Mouse (Mus musculus) ovary, postnatal 36 days (tissue): ENCODE data around the gene Ccdc169.

Experiments
- DNase-seq: peaks from one replicate; pipeline ENCODE4 v3.0.0; 2022; ENCODE audit warnings: low spot score, mixed read lengths

Ccdc169 gene

DNA sequence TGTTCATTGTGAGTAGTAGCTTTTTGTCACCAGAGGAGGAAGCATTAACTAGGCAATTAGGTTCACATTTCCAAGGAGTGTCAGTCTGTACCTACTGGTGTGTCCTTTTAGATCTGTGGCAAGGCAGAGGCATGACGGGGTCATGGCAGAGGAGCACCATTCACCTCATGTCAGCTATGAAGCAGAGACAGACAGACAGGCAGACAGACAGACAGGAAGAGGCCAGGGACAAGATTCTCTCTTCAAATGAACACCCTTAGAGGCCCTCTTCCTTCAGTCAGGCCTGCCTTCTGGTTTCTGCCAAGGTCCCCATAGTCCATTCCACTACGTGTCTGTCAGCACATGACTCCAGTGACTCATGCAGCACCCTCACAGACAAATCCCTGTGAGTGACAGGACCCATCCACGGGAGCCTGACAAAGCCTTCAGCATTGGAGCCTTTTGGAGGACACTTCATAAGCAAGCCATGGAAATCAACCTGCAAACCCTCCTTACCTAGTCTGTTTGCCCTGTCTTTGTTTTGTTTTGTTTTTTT is 14.7 kb upstream of the Ccdc169 start:
- DNase-seq: no peak

DNA sequence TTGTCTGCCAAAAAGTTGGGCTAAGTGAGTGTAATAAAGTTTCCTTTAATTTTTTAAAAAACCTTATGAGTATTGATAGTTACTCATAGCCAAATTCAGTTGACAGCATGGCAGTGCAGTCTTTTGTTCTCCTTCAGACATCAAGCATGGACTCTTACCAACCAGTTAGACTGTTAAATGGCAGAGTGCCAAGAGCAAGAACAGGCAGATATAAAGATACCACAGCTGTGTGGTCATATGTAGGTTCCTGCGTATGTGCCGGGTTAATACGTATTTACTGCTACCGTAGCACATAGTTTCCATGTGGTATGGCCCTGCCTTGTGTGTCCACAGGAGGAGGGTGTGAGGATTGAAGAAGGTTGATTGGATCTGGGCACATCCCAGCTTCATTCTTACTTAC is 14.1 kb upstream of the Ccdc169 start:
- no peak for DNase-seq

DNA sequence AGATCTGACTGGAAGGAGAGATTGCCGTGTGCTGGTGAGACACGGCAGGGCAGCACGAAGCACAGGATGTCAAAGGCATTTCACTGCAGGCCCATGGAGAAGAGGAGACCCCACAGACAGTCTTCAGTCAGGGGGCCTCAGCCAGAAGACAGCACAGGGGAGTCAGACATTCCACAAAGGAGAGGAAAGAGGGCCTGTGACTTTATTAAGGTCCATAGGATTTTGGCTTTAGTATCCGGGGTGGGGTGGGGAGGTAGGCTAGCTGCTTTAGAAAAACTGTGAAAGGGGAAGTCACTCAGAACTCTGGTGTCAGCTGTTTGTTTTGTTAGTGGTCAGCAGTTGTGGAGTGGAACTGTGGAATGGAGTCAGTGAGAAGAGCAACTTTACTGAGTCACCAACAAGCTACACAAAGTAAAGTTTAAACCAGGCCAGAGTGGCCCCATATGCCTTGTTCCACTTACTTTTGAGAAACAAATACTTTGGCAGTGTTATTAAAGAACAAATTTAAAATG is 7.9 kb upstream of the Ccdc169 start:
- no peak for DNase-seq

DNA sequence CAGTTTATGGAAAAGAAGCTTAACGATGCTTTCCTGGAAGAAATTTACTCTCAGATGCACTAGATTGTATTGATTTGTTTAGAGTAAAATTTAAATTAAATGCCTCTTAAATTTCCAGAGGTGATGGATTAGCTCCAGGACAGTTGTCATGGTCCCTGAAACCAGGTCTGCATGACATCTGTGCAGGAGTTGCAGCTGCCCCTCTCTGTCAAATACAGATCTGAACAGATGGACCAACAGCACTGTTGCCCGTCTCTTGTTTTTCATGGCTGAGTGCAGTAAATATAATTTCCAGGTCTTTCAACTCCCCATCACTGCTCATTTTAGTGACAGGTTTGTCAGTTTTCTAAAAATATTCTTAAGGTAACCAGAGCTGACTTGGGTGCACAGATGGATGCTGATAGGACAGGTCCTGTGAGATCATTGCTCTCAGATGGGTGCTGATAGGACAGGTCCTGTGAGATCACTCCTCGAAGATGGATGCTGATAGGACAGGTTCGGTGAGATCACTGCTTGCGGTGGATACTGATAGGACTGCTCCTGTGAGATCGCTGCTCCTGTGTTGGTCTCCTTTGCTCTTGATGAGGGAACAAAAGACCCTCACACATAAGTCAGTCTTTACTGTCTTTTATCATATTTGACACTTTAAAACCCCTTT is 5.4 kb upstream of the Ccdc169 start:
- DNase-seq: no peak

DNA sequence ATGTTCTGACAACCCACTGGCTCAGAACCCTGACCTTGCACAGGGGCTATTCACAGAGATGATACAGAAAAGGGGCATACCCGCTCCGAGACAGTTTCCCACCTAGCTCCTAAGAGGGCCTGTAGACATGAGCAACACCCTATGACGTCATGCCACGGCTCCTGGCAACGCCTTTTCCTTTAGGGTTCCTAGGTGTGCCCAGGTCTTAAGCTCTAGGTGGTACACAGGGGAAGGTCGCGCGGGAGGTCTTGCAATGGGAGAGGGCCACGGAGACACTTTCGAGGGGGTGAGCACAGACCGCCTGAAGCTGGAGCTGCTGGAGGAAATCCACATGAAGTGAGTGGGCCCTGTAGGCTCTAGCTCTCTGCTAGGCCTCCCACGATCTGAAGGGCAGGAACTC is 2.7 kb downstream of the Ccdc169 start:
- DNase-seq: no peak

DNA sequence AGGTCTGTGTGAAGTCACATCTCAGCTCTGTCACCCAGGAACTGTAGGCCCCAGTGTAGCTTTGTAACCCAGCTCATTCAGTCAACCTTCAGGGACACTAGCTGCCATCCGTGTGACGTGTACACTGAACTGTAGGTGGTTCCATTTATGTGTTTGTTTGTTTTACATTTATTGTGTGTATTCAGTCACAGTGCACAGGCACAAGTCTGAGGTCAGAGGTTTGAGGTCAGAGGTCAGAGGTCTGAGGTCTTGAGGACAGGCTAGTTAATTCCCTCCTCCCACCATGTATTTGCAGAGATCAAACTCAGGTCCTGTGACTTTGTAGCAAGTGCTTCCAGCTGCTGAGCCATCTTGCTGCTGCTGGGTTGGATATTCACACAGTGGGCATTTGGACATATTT is 4.3 kb downstream of the Ccdc169 start:
- no peak for DNase-seq

DNA sequence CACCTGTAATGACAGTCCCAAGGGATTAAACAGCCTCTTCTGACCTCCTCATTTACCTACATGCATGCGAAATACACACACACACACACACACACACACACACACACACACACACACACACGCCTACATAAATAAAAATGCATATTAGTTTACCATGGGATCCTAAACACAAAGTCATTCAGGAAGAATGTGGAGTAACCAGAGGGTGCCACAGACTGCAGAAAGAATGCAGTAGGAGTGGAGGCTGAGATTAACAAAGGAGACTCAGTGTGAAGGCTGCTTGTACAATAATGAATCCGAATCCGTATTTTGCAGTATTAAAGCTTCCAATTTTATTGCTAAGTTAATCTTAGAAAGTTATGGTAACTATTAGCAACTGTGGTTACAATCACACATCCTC is 7.8 kb downstream of the Ccdc169 start:
- DNase-seq: no peak

DNA sequence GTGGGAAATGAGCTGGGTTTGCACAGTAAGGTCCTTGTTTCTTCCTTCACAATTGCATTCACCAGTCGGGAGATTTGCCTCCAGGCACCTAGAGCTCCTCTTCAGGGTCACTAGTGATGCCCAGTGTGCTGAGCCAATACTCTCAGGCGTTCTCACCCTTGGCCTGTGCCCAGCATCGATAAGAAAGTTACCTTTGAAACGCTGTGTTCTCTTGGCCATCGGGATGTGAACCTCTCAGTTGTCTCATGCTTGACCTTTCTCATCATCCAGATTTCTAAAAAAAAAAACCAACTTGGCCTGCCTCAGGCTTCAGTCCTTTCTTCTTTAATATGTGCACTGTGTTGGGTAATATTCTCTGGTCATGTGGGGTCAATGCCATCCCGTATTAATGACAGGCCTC is 9.3 kb downstream of the Ccdc169 start:
- no peak for DNase-seq

DNA sequence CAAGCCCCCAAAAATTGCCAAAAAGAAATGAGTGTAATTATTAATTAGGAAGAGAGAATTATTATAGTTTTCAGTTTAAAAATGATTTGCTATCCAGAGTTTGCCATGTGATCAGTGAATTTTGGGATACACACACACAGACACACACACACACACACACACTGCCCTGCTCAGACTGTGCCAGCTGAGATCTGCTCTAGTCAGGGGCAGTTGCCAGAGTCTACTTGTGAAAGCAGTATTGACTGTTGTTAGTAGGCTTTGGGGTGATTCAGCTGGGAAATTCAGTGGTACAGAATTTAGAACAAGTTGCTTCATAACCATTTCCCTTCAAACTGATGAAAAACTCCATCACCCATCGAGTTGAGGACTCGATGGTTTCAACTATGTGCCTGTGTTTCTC is 10.0 kb downstream of the Ccdc169 start:
- DNase-seq: no peak

DNA sequence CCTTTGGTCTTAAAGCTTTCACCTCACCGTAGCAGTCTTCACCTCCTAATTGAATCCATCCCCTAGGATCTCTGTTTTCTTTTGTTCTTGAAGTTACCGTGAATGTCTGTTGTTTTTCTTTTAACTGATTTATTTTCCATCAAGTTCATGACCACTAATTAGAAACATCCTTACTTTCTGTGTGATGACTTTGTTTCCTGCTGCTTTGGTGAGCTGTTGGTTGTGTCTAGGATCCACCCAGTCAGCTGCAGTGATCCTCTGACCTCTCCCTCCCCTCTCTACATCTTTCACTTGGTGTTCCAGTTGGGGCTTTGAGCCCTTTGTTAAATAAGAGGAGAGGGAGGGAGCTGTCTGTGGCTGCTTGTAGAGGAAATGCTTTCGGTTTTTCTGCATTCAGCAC is 11.0 kb downstream of the Ccdc169 start:
- no peak for DNase-seq

DNA sequence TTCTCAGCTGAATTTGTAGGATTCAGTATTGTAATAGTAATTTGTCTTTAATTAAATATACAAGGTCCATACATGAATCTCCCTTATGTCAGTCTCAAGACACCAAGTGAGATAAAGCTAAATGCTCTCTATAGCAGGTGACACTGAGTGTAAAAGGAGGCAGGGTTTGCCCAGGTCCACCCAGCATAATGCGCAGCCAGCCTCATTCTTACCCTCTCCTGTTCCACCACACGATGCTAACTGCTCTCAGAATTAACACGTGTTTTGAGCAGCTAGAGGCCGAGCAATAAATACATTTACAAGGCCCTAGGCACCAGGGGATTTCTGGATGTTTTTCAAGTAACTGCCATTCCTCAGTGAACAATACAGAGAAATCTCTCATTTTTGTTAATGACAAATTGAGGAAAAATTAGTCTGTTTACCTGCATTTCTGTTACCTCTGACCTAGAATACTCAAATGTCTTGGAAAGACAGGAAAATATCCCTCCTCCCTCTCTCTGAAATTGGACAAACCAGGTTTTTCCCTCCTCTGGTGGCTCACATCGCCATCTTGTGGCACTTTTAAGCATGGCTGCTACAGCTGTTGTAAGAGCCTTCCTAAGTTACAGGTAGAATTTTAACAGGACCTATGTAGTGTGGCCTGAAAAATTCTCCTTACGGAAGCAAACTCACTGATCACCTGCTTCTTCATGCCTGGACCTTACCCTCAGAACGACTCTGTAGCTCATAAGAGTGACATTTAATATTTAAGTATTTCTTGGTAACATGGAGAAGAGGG is 14.7 kb downstream of the Ccdc169 start:
- peak; percentile 47 for DNase-seq

DNA sequence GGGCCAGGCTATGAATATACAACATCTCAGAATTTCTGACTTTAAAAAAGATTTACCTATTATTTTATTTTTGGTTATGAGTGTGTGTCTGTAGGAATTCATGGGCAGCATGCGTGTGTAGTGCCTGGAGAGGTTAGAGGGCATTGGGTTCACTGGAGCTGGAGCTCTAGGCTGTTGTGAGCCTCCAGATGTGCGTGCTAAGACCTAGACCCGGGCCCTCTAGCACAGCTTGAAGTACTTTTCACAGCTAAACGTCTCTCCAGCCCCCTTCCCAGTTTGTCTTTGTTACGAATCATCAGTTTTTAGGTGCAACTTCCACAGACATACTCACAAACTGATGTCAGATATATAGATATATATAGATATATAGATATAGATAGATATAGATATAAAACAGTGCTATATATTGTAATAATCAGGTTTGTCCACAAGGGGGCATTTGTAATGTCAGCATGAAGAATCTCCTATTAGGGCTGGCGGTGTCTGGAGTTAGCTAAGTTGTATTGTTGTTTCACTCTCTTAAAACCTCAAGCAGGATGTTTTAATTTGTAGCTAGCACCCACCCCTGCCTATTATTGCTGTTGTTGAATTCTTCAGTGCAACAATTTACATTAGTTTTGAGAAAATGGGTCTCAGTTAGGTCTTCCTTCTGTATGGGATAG is 15.7 kb downstream of the Ccdc169 start:
- no peak for DNase-seq

DNA sequence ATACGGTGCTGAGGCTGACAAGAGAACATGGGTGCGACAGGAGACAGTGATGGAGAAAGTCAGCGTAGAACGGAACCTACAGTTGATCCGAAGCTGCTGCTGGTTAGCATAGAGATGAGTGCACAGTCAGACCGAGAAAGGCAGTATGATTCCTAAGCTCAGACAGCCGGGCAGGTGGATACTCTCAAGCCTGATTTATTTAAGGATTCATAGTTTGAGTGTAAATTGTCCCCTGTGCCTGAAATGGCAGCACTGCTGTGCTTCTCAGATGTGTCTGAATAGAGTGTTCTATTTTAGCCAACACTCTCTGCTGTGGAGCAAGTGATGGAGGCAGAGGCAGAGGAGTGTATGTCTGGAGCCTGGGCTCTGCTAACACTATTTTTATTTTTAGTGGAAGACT is 17.0 kb downstream of the Ccdc169 start:
- DNase-seq: no peak

DNA sequence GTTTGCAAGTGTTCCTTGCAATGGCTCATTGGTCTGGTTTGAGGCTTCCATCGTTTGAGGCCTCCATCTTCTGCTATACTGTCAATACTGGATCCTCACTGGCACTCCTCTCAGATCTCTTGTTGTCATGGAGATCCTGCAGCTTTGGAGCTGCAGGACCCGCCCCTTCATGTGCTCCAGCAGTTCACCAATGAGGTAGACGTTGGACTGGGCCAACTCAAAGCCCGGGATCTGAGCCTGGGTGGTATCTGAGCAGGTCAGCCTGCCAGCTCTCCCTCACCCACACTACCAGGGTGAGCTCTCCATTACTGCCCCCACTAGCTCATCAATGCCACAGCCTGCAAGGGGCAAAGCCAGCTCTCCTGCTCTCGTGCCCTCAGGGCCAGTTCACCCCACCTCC is 20.3 kb downstream of the Ccdc169 start:
- no peak for DNase-seq

DNA sequence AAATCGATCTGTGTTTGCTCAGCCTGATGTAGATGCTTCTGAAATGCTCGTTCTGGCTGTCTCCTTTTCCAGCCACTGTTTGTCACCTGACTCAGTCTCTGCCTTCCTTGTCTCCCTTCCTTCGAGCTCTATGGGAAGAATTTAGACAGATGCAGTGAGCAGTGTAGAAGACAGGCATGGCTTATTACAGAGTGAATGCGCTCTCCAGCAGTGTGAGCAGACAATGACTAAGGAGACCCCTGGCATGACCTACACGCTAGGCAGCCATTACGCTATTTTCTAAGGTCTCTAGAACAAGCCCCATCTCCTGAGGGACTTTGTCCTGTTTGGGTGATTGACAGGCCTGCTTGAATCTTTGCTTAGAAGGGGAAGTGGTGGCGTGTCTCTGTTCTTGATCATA is 24.0 kb downstream of the Ccdc169 start:
- no peak for DNase-seq

DNA sequence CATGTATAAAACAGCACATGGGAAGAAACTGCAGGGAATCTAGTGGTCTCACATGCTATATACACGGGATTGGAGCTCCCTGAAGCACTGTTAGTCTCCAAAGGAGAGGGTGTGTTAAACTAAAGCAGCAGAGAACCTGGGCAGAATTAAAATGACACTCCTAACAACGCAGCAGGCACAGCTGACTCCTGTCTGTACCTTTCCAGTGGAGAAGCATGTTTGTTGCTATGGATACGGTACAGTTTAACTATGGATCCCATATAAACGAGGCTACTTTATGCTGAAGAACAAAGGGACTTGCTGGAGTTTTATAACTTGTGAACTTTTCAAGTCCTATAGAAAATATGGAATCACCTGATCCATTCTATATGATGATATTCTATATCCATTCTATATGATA is 26.4 kb downstream of the Ccdc169 start:
- no peak for DNase-seq

DNA sequence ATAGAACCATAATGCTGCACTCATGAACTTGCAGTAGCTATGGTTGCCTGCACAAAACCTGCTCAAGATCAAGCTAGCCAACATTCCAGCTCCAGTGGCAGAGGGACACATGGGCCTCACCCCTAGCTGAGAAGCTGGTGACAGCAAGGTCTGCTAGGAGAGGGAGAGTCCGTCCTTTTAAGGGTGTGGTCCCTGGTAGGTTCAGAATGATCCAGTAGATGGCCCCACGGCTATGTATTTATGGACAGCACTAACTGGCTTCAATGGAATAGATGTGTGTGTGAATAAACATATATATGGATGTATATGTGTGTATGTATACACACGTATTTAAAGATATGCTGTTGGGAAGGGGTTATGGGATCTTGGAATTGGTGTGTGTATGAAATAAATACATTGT is 35.3 kb downstream of the Ccdc169 start:
- no peak for DNase-seq

DNA sequence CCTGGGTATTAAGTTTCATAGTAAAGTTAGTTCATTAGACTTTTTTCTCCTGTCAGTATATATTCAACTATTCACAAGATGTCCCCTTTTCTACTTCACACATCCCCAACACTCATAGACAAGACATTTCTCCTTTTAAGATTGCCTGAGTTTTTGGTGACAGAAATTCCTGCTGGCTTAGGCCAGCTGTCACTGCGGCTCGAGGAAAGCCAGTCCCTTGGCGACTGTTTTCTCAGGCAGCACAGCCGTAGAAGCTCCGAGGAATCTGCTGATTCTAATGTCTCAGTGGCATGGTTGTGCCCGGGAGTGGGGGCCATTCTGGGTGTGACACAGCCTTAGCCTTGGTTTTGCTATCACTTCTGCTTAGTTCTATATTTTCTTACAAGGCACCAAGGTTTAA is 40.1 kb downstream of the Ccdc169 start:
- no peak for DNase-seq

DNA sequence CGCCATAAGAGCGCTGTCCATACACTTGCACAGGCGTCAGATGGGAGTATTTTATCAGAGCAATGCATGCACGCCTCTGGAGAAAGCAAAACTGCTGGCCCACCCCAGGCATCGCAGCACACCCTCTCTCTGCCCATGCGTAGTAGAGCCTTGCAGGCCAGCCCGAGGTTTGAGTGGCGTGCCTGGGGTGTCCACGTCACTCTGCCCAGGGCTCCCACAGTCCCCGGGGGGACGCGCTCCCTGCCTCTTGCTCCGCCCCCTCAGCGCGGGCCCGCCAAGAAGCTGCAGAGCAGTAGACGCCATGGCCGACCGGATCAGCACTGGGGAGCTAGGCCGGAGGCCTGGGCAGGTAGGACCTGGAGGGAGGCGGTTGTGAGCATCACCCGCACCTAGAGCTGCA is 44.6 kb downstream of the Ccdc169 start, which contains the start of gene Sohlh2:
Gene Sohlh2, plus strand, starts transcription at position 263 of the 400 bp plus-strand sequence.
- no peak for DNase-seq

DNA sequence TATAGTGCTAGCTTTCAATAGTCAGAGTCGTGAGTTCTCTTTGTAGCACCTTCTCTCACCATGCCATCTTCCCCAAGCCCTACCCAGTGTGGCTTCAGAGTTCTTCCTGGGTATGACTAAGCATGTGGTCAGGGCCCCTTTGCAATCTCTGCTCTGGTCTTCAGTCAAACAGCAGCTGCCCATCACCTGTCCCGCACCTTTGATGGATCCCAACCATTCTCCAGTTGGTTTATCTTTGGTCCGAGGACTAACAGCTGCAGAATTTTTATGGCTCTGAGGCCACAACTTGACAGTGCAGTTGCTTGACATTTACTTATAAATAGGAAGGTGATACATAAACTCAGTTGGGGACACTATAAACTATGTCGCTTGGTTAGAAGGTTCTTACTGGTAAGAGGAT is 54.5 kb downstream of the Ccdc169 start:
- no peak for DNase-seq

DNA sequence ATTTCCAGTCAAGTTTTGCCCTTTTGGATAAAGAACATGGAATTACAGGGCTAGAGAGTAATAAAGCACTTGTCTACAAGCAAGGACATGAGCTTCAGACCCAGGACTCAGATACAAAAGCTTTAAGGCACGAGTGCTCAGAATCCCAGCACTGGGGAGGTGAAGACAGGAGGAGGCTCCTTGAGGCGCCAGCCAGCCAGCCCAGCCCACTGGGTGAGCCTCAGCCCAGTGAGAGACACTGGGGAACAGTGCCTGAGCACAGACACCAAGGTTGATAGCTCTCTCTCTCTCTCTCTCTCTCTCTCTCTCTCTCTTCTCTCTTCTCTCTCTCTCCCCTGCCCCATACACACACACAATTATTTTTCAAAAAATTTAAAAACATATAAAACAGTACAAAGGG is 56.2 kb downstream of the Ccdc169 start:
- DNase-seq: no peak

DNA sequence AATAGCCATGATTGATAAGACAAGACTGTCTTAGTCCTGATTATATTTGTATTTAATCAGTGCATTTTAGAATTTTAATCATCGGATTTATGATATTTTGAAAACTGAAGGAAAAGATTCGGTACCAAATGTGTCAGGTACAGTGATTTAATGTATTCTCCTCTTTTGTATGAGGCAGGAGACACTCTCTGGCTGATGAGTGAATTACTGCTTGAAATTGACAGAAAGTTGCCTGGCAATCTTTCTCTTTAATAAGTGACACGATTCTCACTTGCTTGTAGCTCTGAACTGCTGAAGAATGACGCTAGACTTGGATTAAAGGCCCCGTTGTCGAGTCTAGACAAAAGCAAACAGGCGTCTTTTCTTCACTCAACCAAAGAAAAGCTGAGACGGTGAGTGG is 57.7 kb downstream of the Ccdc169 start:
- DNase-seq: no peak
